Mouse (Mus musculus) spleen, embryonic (tissue): ENCODE measurements at regions not wholly inside any gene's neighbourhood (a gene's known extent, or its start where the extent isn't known, plus 50 kb on each side); places are given as distances from the start of the nearest gene placed in this dataset.
"Not testable (repeated sequence)": the region's sequence is repeated elsewhere in the genome, so short reads cannot be mapped to it uniquely, and the experiment has no call there.

Source experiments
- CTCF ChIA-PET: fragments of 350-600 bp; sonication (Branson Sonifier 250); formaldehyde crosslinking; loops from one replicate; lab custom pipeline; 2022; lab: Charles Lee

DNA sequence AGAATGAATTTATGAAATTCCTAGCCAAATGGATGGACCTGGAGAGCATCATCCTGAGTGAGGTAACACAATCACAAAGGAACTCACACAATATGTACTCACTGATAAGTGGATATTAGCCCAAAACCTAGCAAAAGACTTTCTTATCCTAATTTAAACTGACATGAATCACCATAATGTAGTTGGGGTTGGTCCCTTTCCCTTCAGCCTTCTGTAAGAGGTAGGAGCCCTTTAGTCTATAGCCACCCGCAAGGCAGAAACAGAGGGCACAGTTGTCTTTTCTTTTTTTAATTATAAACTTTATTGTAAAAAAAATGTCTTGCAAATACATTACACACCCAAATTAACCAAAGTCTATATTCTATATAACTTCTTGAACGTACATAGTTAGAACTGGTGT lies 81.3 kb downstream of the Ogfrl1 start:
- CTCF ChIA-PET, result not testable (repeated sequence)

DNA sequence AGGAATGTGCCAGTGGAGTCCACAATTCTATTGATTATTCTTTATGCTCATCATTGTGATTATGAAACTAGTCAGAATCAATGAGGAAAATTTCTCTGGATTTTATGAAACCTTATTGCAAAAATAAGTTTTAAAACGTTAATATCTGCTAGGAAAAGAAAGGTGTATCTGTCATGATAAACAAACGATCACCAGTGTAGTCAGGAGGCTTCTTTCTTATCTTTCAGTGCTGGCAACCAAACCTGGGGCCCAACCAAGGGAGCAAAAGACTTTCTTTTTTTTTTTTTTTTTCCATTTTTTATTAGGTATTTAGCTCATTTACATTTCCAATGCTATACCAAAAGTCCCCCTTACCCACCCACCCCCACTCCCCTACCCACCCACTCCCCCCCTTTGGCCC lies 82.7 kb downstream of the Ogfrl1 start:
- CTCF ChIA-PET, result not testable (repeated sequence)

DNA sequence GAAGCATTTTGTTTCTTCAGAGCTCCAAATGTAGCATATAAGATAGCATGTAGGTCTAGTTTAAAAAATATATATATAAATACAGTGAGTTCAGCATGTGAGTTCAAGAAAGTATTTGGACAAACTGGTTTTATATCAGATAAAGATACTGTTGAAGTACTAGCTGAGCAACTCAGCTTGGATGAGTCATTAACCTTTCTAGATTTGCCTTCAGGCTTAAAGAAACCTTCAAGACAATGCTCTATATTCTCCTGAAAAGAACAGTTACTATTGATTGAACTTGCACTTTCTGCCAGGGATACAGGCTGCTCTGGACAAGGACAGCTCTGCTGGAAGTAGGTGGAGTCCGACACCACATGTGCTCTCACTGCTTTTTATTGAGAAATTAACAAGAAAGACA lies 104.9 kb downstream of the Ogfrl1 start:
- CTCF ChIA-PET, result no interaction called here

DNA sequence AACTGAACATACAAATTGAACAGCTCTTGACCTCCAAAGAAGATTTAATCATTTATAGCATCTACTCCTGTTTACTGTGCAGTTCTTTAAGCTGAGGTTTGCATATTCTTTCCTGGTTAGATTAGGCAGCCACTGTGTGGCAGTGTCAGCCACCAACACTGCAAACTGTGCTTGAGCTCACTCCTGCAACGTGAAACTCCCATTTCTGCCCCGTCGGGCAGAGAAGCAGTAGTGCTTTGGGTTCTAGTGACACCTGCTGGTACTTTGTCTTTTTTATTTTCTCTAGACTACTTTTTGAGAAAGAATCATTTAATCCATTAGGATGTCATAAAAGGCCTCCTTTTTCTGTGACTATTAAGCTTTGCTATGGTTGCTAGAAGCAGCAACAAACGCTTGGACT lies 110.8 kb downstream of the Ogfrl1 start:
- CTCF ChIA-PET, result interaction anchor here (0.5 kb wide), 1 partner anchor 251 kb away, joined by 3 read pairs; no protein-coding TSS in a partner anchor

DNA sequence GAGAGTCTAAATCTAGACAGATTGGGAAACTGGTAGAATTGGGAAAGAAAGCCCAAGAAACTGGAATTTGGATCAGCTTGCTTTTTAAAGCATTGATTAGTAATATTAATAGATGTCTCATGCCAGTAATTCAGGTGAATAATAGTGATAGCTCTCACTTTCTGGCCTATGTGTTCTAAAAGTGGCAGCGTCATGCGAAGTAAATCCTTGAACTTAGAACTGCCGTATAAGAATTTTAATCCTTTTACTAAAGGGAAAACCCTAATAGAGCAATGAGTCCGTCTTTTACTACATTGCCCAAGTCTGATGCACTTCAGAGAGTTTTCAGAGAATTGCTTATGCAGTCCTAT lies 114.7 kb downstream of the Ogfrl1 start:
- CTCF ChIA-PET, result no interaction called here

DNA sequence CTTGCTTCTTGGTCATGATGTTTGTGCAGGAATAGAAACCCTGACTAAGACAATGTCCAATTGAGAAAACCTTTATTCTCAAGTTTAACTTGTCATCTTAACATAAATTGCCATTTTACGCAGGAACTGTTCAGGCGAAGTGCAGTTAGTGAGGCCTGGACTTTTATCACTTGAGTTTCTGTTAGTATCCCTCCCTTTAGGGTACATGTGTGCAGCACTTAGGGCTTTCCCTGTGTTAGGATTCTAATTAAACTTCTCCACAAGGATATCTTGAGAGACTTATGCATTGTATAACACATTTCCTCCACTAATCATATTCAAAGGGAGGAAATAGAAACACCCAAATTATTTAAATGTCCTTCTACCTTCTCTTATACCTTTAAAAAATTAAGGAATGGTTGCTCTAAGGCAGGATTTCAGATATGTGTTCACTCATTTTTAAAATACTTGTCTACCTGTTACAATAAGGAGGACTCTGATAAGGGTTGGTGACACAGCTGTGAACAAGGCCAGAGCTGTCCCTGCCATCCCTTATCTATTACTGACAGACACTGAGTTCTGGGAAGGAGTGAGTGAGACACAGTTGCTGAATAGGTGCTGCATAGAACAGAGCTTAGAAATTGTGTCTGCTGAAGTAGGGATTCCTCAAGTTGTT lies 115.2 kb downstream of the Ogfrl1 start:
- CTCF ChIA-PET, result no interaction called here

DNA sequence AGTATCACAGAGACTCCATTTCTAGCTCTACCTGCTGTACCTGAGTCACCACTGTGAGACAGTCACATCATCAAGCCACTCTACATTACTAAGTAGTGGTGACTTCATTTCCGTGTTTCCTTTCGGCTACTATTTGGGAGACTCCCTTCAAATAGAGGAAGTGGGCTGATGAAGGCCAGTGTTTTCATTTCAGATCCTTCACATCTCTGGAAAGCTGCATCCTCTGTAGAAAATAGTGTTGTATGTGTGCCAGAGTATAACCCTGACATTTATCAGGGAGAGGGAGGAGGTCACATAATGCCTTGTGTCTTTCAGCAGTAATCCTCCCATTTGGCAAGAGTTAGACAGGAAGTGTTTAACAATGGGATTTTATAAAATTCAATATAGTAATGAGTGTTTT lies 117.7 kb downstream of the Ogfrl1 start:
- CTCF ChIA-PET, result no interaction called here

DNA sequence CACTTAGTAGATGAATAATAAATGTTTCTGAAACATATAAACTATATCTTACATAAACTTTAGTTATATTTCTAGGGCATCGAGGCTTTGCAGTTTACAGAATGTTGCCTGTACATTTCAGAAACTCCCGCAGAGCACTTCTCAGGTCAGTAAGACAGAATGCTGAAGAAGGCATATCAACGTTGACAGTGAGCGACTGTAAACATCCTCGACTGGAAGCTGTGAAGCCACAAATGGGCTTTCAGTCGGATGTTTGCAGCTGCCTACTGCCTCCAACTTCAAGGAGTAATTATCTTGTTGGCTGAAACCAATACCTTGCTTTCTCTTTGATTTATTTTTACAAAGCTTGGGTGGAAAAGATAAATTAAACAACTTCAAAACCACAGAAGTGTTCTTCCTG lies 125.5 kb downstream of the Ogfrl1 start:
- CTCF ChIA-PET, result no interaction called here

DNA sequence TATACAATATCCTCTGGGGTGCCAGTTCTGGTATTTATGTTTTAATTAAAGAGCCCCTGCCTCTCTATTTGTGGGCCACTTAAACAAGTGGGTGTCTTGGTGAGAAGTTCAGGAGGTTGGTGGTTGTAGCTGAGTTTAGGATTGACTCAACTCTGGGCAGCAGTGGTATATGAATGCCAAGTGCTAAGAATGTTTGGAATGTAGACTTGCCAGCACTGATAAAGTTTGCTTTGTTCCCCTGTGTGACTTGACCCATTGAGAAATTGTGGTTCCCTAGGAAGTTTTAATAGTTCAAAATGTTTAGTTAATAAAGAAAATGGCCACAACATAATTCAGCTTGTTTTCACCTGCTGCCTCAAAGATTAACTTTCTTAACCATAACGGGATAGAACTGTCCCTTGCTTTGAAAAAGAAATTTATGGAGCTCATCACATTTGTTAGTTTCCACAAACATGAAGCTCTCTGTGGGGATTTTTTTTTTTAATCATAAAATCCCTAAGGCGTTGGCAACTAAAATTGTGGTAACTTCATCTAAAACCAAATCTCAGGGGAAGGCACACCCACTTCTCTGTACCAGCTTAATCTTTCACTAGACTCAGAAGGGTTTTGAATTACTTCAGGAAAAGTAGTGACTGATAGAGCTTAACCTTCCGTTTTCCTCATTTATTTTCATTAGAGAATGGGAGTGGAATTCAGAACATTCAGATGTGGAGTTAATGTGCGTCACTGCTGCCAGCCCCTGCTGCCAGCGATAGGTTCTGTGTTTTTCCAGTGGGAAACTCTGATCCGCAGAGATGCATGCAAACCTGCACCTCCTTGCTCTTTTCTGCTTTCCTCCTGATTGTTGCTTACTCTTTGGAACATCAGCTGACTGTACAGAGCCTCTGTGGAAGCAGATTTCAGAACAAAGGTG lies 126.4 kb downstream of the Ogfrl1 start:
- CTCF ChIA-PET, result no interaction called here

DNA sequence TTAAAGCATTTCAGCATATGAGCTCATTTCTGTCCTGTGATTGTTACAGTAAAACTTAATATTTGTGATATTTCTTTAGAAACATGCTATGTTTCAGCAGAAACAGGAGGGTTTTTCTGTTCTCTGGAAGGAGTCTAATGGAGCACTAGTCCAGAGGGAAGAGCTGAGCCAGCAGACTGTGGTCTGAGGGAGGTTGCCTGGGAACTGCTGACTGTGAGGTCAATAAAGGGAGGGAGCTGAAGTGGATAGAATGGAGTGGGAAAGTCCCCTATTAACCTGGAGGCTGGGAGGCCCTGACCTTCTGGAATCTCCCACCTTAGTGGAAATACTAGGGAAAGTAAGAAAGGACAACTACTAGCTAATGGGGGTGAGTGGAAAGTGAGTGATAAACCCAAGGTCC lies 129.5 kb downstream of the Ogfrl1 start:
- CTCF ChIA-PET, result no interaction called here

DNA sequence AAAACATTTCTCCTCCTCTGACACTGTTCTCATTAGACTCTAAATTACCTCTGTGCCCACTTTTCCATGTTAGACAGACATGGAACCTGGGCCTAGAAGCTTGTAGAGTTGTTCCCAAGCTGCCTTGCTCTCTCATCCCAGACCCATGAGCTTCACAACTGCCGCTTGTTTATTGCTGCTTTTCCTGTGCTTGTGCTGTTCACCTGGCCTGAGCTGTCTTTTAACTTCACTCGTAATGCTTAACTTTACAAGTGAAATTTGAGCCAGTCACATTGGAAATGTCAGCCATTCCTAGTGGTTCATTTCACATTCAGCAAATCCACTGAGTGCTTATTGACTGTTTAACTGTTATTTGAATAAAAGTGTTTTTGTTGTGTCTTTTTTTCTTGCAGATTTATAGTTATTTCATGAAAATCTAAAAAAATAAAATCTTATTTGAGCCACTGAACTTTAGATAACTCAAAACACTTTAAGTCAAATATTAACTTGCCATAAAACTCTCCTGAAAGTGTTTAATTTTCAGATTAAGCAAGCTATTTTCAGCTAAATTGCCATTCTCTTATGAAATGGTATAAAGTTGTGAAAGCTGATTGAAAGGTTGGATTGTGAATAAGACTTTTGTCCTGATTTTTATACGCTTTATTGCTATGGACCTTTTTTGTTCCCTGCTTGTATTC lies 131.9 kb downstream of the Ogfrl1 start:
- CTCF ChIA-PET, result no interaction called here

DNA sequence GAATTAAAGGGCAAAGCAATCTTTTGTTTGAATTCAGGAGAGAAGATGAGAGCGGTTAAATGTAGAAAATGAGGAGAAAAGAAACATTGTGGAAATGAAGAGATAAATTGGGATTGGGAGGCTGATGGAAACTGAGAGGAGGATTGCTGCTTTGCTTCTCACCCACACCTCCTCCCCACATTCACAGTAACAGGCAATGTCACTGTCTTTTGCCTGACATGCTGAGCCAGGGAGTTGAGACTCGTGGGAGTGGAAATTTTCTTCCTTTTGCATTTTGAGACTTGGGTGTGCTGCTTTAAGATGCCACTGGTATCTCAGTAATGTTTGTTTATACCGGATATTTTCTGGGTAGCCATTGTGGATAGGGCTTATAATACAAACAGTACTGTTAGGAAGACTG lies 133.3 kb downstream of the Ogfrl1 start:
- CTCF ChIA-PET, result no interaction called here

DNA sequence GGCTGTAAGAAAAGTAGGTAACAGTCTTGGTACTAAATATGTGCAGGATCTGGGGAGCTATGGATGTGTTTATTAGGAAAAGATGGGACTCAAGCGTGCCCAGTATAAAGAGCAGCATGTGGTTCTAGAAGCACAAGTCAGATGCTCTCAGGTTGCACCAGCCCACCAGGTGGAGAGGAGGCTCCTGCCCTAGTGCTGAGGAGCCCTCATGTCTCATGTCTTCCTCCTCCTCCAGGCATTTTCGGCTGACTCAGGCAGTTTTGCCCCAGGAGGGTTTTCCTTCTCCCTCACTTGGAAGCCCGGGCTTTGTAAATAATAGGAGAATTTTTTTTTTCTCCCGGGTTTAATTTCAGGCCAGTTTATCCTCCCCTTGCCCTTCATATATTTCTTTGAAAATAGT lies 133.8 kb downstream of the Ogfrl1 start:
- CTCF ChIA-PET, result no interaction called here

DNA sequence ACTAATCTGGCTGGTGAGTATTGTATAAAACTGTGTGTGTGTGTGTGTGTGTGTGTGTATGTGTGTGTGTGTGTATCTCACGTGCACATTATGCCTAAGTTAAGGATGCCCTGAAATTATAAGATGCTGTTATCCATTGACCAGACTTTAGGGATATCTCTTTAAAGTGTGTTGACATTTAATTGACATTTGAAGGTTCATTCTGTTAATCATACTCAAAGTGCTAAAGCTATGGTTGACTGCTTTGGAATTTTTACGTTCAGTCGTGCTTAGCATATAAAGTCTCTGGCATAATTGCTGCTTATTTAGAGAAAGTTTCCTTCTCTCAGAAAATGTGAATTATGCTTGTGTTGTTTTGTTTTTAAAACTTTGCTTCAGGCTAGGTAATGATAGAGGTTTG lies 135.9 kb downstream of the Ogfrl1 start:
- CTCF ChIA-PET, result no interaction called here

DNA sequence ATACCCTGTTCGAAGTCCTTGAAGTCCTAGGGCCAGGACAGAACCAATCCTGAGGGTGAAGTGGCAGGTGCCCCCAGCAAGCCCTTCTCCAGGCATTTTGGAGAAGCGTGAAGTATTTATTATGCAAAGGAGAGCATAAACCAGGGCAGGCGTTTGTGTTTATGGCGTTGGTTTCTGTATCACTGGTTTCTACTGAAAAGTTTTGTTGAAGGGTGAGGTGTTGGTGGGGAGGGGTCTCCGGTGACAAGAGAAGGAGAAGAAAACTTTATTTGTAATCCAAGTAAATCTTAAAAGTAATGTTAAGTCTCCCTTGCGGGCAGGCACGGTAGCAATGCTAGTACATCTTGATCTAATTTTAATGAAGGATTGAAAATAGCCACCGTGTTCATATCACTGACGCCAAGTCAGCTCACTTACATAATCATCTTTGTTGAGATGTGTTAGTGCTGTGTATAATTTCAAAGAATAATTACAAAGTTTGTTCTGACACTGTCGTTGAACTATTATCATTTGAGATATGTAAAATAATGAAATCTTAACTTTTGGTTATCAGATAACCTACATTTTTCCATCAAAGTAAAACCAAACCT lies 140.2 kb downstream of the Ogfrl1 start:
- CTCF ChIA-PET, result no interaction called here

DNA sequence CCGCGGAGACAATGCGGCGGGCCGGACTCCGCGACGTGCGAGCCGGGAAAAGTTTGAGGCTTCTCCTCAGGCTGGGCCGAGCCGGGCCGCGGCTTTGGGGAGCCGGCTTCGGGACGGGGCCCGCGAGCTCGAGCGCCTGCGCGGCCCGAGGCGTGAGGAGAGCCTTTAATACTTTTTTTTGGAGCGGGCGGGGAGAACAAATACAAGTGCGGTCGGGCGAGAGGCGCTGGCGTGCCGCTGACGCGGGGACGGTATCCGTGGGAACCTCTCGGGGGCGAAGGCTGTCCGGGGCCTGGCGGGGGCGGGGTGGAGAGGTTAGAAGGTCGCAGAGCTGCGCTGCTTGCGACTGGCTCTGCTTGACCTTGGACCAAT lies 141.0 kb downstream of the Ogfrl1 start:
- CTCF ChIA-PET, result no interaction called here

DNA sequence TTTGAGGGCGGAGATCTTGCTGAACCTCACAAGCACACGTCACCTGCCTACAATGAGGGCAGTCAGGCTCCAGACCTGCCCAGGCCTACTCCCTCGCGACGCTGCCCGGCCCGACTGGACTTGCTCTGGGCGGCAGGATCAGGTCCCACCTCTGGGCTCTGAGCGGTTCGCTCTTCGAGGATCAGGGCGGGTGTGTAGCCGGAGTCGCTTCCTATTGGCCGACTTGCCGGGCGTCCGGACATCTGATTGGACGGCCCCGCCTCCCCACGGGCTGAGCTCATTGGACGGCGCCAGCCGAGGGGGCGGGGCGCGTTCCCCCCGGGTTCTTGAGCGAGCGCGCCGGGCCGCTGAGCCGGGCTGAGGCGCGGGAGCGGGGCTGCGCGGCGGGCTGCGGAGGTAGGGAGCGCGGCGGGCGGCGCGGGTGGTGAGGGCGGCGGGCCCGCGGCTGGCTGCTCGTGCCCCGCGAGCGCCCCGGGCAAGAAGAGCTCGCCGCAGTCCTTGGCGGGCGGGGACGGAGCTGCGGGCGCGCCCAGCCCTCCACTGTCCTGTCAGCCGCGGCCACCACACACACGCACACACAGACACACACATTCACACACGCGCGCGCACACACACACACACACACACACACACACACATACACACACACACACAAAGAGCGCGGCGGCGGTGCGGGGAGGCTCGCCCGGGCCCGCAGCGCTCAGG lies 141.5 kb downstream of the Ogfrl1 start:
- CTCF ChIA-PET, result no interaction called here

DNA sequence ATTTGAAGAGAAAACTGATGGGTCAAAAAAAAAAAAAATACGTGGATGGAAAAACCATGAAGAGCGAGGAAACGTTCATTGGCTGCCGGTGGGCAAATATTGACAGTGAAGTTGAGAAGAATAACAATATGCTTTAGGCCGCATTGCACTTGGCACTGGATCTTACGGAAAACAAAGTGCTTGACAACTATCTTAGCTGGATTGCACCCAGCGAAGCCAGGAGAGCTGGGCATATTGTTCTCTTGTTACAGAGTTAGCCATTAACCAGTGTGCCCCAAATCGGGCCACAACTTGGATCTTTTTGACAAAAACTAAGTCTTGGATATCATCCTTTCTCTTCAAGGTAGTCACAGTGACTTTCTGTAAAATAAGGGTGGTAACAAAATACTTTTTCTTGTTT lies 143.3 kb downstream of the Ogfrl1 start:
- CTCF ChIA-PET, result no interaction called here

DNA sequence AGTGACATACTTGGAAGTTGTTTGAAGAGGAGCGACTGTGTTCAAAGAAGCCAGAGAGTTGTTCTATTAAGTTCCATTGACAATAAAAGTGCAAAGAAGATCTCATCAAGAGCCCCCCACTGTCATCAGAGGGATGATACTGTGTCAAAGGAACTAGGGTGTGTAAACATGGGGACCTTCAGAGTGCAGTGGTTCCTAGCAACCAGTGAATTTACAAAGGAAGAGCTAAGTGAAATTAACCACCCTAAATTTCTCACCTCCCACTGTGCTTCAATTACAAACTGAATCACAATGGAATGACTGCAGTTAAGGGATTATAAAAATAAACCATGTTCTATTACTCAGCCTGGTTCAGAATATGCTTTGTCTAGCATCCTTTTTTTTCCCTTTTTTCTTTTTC lies 129.5 kb upstream of the 4933415F23Rik start:
- CTCF ChIA-PET, result no interaction called here

DNA sequence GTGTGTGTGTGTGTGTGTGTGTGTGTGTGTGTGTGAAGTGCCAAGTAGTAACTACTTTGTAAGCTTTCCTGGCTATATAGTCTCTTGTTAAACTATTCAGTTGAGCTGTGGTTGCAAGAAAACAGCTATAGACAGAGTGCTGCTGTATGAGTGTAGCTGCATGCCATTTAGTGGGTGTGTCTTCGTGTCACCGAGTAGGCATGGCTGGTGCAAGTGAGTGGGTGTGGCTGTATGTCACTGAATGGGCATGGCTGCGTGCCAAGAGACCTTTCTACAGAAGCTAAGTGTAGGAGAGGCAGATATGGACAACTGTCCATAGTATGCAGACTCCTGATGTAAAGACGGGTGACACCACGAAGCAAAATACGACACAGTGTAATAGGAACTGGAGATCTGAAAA lies 126.4 kb upstream of the 4933415F23Rik start:
- CTCF ChIA-PET, result no interaction called here

DNA sequence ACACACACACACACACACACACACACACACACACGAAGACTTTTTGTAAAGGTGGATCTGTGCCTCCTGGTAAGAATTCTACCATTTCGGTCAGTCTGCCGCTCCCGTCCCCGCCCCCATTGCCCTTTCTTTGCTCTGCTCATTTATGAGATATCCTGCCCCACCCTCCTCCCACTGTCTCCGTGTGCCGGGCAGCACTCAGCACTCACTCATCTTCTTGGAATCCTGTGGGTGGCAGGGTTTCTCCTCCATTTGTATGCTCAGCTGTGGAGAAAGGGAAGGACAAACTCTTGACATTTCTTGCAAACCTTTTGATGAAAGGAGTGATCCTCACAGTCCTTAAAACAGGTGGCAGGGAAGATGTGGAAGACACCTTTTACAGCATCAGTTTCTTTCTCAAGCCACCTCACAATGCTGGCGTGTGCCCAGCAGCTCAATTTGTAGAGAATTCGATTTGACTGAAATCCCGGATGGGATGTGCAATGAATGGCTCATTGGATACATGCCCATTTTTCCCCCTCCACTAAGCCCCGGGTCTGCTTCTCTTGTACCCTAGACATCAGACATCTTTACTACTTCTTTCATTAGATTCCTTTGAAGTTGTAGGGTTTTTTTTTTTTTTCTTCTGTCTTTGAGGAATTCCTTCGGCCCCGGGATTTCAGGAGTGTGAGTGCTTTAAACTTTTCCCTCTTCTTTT lies 112.6 kb upstream of the 4933415F23Rik start:
- CTCF ChIA-PET, result no interaction called here
